ENCODE assay signal across 11 mouse cellular contexts in the genomic region with DNA sequence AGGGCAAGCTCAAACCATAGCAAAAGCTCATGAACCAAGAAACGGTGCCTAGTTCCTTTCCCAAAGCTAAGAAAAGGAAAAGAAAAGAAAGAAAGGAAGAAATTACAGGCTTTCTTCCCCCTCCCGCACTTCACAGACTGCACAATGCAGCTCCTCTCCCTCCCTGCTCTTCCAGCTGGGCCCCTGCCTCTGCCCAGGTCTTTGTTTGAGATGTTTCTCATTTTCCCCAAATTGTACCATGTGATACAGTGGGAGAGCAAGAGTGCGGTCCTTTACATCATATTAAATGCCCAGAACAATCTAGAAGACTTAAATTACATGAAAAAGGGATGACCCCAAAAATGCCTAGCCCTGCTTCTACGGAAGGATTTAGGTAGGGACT.
DNase-seq lines count a peak whose midpoint lies in the region; ATAC-seq and TF ChIP-seq lines count a peak whose summit lies in the region.
"Had no signal": no experiment of that assay in that cellular context is flagged by ENCODE, and none has a peak within 500 bp of the region (broad histone marks: within the 10 kb centered on the region; RNA-seq: fewer than 3 reads in every experiment).

No protein-coding gene starts in this region.

- no peak for TF ChIP-seq POLR2A in liver, adult 2 months (IDR thresholded peaks at IDR 0.05; ENCODE audit: extremely low read depth, insufficient read depth, low read length)

- intact Hi-C loops in heart, postnatal 14 days (cut with DNase I) = loop anchor here (5.0 kb wide), 1 partner anchor 33 kb away; no protein-coding TSS in a partner anchor

- no peak overlapping the region for H3K9ac ChIP-seq in heart, embryonic 15.5 days
- no peak overlapping the region for H3K9ac ChIP-seq in liver, adult 2 months (ENCODE audit: low read depth, low read length)
- no peak overlapping the region for H3K9ac ChIP-seq in liver, embryonic 11.5 days (ENCODE audit: low read depth, low read length)
- no peak overlapping the region for H3K9ac ChIP-seq in embryonic facial prominence, embryonic 14.5 days (ENCODE audit: low read depth, low read length)
- H3K9ac ChIP-seq in limb, embryonic 15.5 days = no peak overlapping the region
- H3K9ac ChIP-seq: liver, embryonic 12.5 days had no signal

- H3K4me3 ChIP-seq in heart, embryonic 15.5 days = no peak overlapping the region
- H3K4me3 ChIP-seq in liver, adult 2 months (ENCODE audit: insufficient read depth, low read depth, low read length) = no peak overlapping the region
- H3K4me3 ChIP-seq in liver, embryonic 11.5 days (ENCODE audit: low read depth, low read length) = no peak overlapping the region
- H3K4me3 ChIP-seq in embryonic facial prominence, embryonic 14.5 days (ENCODE audit: low read depth, low read length) = no peak overlapping the region
- no peak overlapping the region for H3K4me3 ChIP-seq in limb, embryonic 15.5 days
- H3K4me3 ChIP-seq: liver, embryonic 12.5 days had no signal

- TF ChIP-seq CTCF in liver, adult 2 months (IDR thresholded peaks at IDR 0.05; ENCODE audit: low read depth, low read length) = no peak

- no peak for ATAC-seq in heart, embryonic 15.5 days (replicated peaks; ENCODE audit: insufficient number of reproducible peaks, insufficient read depth, low FRiP score, low read depth)
- ATAC-seq in liver, embryonic 11.5 days (replicated peaks; ENCODE audit: low FRiP score) = no peak
- ATAC-seq in embryonic facial prominence, embryonic 14.5 days (ENCODE audit: low read depth) = peak; percentile 34; the same call in 1 of the 2 replicates
- no peak for ATAC-seq in limb, embryonic 15.5 days (ENCODE audit: insufficient number of reproducible peaks, low FRiP score, low TSS enrichment, low read depth)
- ATAC-seq: liver, embryonic 12.5 days; Patski had no signal

- 68% methylated on average over 4 of the region's 4 CpGs for WGBS in heart, embryonic 15.5 days
- WGBS in liver, adult 2 months = 67% methylated on average over 4 of the region's 4 CpGs
- WGBS in liver, embryonic 11.5 days = 80% methylated on average over 4 of the region's 4 CpGs
- WGBS in embryonic facial prominence, embryonic 14.5 days = 55% methylated on average over 4 of the region's 4 CpGs
- WGBS in limb, embryonic 15.5 days = 53% methylated on average over 4 of the region's 4 CpGs

- DNase-seq in heart, postnatal 14 days = no peak
- DNase-seq in liver, adult 2 months (ENCODE audit: extremely low read depth, low read depth, low spot score) = no peak
- no peak for DNase-seq in liver, embryonic 11.5 days (ENCODE audit: low spot score)
- DNase-seq in embryonic facial prominence, embryonic 14.5 days (ENCODE audit: low spot score) = no peak
- DNase-seq in embryo, embryonic 9.5 days (ENCODE audit: extremely low spot score) = no peak
- no peak for DNase-seq in thymus, postnatal 14 days
- DNase-seq: adrenal gland, adult 8-10 months had no signal

- H3K27ac ChIP-seq in heart, embryonic 15.5 days = peak overlapping the region; percentile 65
- 0 out of 2 replicates have a peak overlapping the region, but pooled peaks have one; percentile 8 for H3K27ac ChIP-seq in liver, adult 2 months (replicated peaks; ENCODE audit: insufficient read depth, low read depth, low read length)
- H3K27ac ChIP-seq in liver, embryonic 11.5 days (ENCODE audit: low read depth, low read length) = no peak overlapping the region
- peak overlapping the region; percentile 66 for H3K27ac ChIP-seq in embryonic facial prominence, embryonic 14.5 days (replicated peaks; ENCODE audit: low read depth, low read length)
- H3K27ac ChIP-seq in limb, embryonic 15.5 days = peak overlapping the region; percentile 85
- H3K27ac ChIP-seq: liver, embryonic 12.5 days had no signal

- H3K4me1 ChIP-seq in heart, embryonic 15.5 days (replicated peaks) = peaks cover 20% of the 10 kb centered on the region
- H3K4me1 ChIP-seq in liver, adult 2 months (ENCODE audit: control insufficient read depth, insufficient read depth, low read length) = peaks cover 32% of the 10 kb centered on the region
- no peaks in the 10 kb centered on the region; the same call in 1 of the 2 replicates for H3K4me1 ChIP-seq in liver, embryonic 11.5 days (replicated peaks; ENCODE audit: control insufficient read depth, insufficient read depth, low read length)
- peaks cover 18% of the 10 kb centered on the region for H3K4me1 ChIP-seq in embryonic facial prominence, embryonic 14.5 days (ENCODE audit: control insufficient read depth, insufficient read depth, low read length)
- peaks cover 29% of the 10 kb centered on the region for H3K4me1 ChIP-seq in limb, embryonic 15.5 days

- no peaks in the 10 kb centered on the region for H3K79me2 ChIP-seq in liver, adult 2 months (ENCODE audit: control insufficient read depth, insufficient read depth, low read length)

- H3K4me2 ChIP-seq in heart, embryonic 15.5 days = peak overlapping the region; percentile 21; the same call in 1 of the 2 replicates
- no peak overlapping the region for H3K4me2 ChIP-seq in liver, embryonic 11.5 days
- H3K4me2 ChIP-seq in embryonic facial prominence, embryonic 14.5 days (ENCODE audit: low read depth, low read length) = peak overlapping the region; percentile 18; the same call in 1 of the 2 replicates
- no peak overlapping the region for H3K4me2 ChIP-seq in limb, embryonic 15.5 days
- H3K4me2 ChIP-seq: liver, embryonic 12.5 days had no signal

- H3K36me3 ChIP-seq in heart, embryonic 15.5 days = no peaks in the 10 kb centered on the region
- no peaks in the 10 kb centered on the region for H3K36me3 ChIP-seq in liver, adult 2 months (ENCODE audit: control insufficient read depth, insufficient read depth, low read length)
- H3K36me3 ChIP-seq in liver, embryonic 11.5 days (ENCODE audit: control insufficient read depth, insufficient read depth, low read length) = no peaks in the 10 kb centered on the region
- H3K36me3 ChIP-seq in embryonic facial prominence, embryonic 14.5 days (ENCODE audit: control insufficient read depth, insufficient read depth, low read length) = no peaks in the 10 kb centered on the region
- no peaks in the 10 kb centered on the region for H3K36me3 ChIP-seq in limb, embryonic 15.5 days
- H3K36me3 ChIP-seq: liver, embryonic 12.5 days had no signal

- H3K9me3 ChIP-seq in heart, embryonic 15.5 days (replicated peaks) = no peaks in the 10 kb centered on the region
- no peaks in the 10 kb centered on the region for H3K9me3 ChIP-seq in liver, embryonic 11.5 days (ENCODE audit: control insufficient read depth, low read length)
- no peaks in the 10 kb centered on the region for H3K9me3 ChIP-seq in embryonic facial prominence, embryonic 14.5 days (ENCODE audit: control insufficient read depth, low read length)
- no peaks in the 10 kb centered on the region for H3K9me3 ChIP-seq in limb, embryonic 15.5 days
- H3K9me3 ChIP-seq: liver, embryonic 12.5 days had no signal

- no peaks in the 10 kb centered on the region for H3K27me3 ChIP-seq in heart, embryonic 15.5 days
- H3K27me3 ChIP-seq in liver, adult 2 months (ENCODE audit: control insufficient read depth, insufficient read depth, low read length) = no peaks in the 10 kb centered on the region
- no peaks in the 10 kb centered on the region for H3K27me3 ChIP-seq in liver, embryonic 11.5 days (replicated peaks; ENCODE audit: control insufficient read depth, insufficient read depth, low read length)
- H3K27me3 ChIP-seq in embryonic facial prominence, embryonic 14.5 days (replicated peaks; ENCODE audit: control insufficient read depth, insufficient read depth, low read length) = no peaks in the 10 kb centered on the region
- no peaks in the 10 kb centered on the region for H3K27me3 ChIP-seq in limb, embryonic 15.5 days
- H3K27me3 ChIP-seq: liver, embryonic 12.5 days; Patski had no signal

Comparison
In these comparisons a context has a peak if more than half of its experiments do, and no peak if none do; other contexts are left out.
1. H3K4me2 ChIP-seq: peak in heart, embryonic 15.5 days (single experiment) and embryonic facial prominence, embryonic 14.5 days (single experiment); none in liver, embryonic 11.5 days (single experiment) and limb, embryonic 15.5 days (single experiment).